Mouse (Mus musculus): ENCODE data around the gene Prkra. TPM values are rescaled to one million over a fixed set of nuclear protein-coding genes. Genes with fewer than 3 reads are reported as not detected.

The Prkra gene
- total and polyA plus RNA-seq, 3 experiments, result 7.0 to 13.7 (median 8.4) TPM

GRCm38 (mm10) chr2:76655444-76655843 lies 7.6 kb upstream of the Prkra start:
- in situ Hi-C loops (cut with MboI; ENCODE audit: low pct_ligation_motif_present, low pct_unique_long_range_greater_than_20kb, low sequenced_read_pairs) (no loop called here), dilution Hi-C loops (cut with MboI; ENCODE audit: extremely low pct_ligation_motif_present, extremely low pct_unique_long_range_greater_than_20kb, low sequenced_read_pairs) (no loop called here)
- Histone ChIP-seq H3K79me2 (replicated peaks; ENCODE audit: control insufficient read depth, extremely low read depth, insufficient read depth, poor library complexity, severe bottlenecking) (no peaks in the 10 kb centered on the region), H3K36me3 (replicated peaks in 1 of 2; ENCODE audit: control insufficient read depth in 1 of 2, insufficient read depth in 1 of 2, low read length in 1 of 2) (no peaks in the 10 kb centered on the region), H3K9me3 (replicated peaks; ENCODE audit: low read length) (no peaks in the 10 kb centered on the region), H3K4me3 (replicated peaks in 1 of 3; ENCODE audit: low read depth in 2 of 3, low read length in 2 of 3, poor library complexity in 1 of 3) (no peak overlapping the region), H3K27ac (ENCODE audit: insufficient read depth, low read depth) (no peak overlapping the region), H3K4me2 (ENCODE audit: insufficient read depth, low read depth, poor library complexity, severe bottlenecking) (no peak overlapping the region), H3K4me1 (ENCODE audit: control insufficient read depth in 1 of 2, insufficient read depth in 2 of 2) (0 out of 4 replicates have a peak, but pooled peaks cover 0 to 2% of the 10 kb centered on the region in 2 experiments), H3K27me3 (replicated peaks) (no peaks in the 10 kb centered on the region), H3K9ac (ENCODE audit: insufficient read depth, low read depth) (no peak overlapping the region)
- DNase-seq (ENCODE audit: extremely low read depth), result no peak
- TF ChIP-seq ETS1 (conservative IDR thresholded peaks at IDR 0.05; ENCODE audit: low read depth, low read length) (no peak), EP300 (IDR thresholded peaks at IDR 0.05; ENCODE audit: low read length) (no peak), CTCF (conservative IDR thresholded peaks at IDR 0.05 in 1 of 2, IDR thresholded peaks at IDR 0.05 in 1 of 2; ENCODE audit: low read depth in 2 of 2, low read length in 2 of 2) (no peak), JUN (IDR thresholded peaks at IDR 0.05; ENCODE audit: insufficient read depth, low read depth, low read length) (no peak), E2F4 (IDR thresholded peaks at IDR 0.05; ENCODE audit: insufficient replicate concordance, low read depth, low read length) (no peak), MAZ (IDR thresholded peaks at IDR 0.05; ENCODE audit: low read depth, low read length) (no peak), USF1 (IDR thresholded peaks at IDR 0.05; ENCODE audit: low read depth, low read length) (no peak), TBP (conservative IDR thresholded peaks at IDR 0.05; ENCODE audit: low read depth, low read length) (no peak), ZNF384 (IDR thresholded peaks at IDR 0.05; ENCODE audit: low read depth, low read length) (no peak), BHLHE40 (IDR thresholded peaks at IDR 0.05; ENCODE audit: low read depth, low read length) (no peak), HCFC1 (IDR thresholded peaks at IDR 0.05; ENCODE audit: low read depth, low read length) (no peak), MXI1 (IDR thresholded peaks at IDR 0.05; ENCODE audit: low read depth, low read length) (no peak), JUND (conservative IDR thresholded peaks at IDR 0.05; ENCODE audit: low read depth, low read length) (no peak), MEF2A (IDR thresholded peaks at IDR 0.05; ENCODE audit: borderline replicate concordance, low read depth, low read length) (no peak), IRF4 (IDR thresholded peaks at IDR 0.05; ENCODE audit: low read depth, low read length) (no peak), ZC3H11A (IDR thresholded peaks at IDR 0.05; ENCODE audit: low read depth, low read length) (no peak), MAFK (IDR thresholded peaks at IDR 0.05; ENCODE audit: insufficient replicate concordance, low read length) (no peak), MYC (IDR thresholded peaks at IDR 0.05; ENCODE audit: low read depth, low read length) (no peak), SMC3 (IDR thresholded peaks at IDR 0.05; ENCODE audit: low read depth, low read length) (no peak)

DNA sequence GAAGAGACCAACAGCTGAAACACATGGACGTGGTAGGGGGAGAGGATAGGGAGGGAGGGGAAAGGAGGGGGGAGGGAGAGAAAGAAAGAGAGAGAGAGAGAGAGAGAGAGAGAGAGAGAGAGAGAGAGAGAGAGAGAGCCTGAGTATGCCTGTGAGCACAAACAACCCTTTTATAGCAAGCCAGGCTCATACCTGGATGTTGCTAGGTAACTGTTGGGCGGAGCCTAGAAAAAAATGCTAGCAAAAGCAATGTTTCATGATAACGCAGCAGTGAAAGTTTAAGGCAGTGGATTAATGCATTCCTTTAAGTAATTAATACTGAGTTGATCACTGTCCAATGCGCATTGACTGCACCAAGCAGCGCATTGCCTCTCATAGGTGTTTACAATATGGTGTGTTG lies 6.8 kb upstream of the Prkra start:
- no peaks in the 10 kb centered on the region for H3K79me2 ChIP-seq (replicated peaks; ENCODE audit: control insufficient read depth, extremely low read depth, insufficient read depth, poor library complexity, severe bottlenecking)
- no peak overlapping the region for H3K4me3 ChIP-seq (replicated peaks in 1 of 3; ENCODE audit: low read depth in 2 of 3, low read length in 2 of 3, poor library complexity in 1 of 3)
- dilution Hi-C loops (cut with MboI; ENCODE audit: extremely low pct_ligation_motif_present, extremely low pct_unique_long_range_greater_than_20kb, low sequenced_read_pairs) (no loop called here), in situ Hi-C loops (cut with MboI; ENCODE audit: low pct_ligation_motif_present, low pct_unique_long_range_greater_than_20kb, low sequenced_read_pairs) (no loop called here)
- H3K36me3 ChIP-seq (replicated peaks in 1 of 2; ENCODE audit: control insufficient read depth in 1 of 2, insufficient read depth in 1 of 2, low read length in 1 of 2), result no peaks in the 10 kb centered on the region
- no peaks in the 10 kb centered on the region for H3K27me3 ChIP-seq (replicated peaks)
- no peak for TF ChIP-seq JUN (IDR thresholded peaks at IDR 0.05; ENCODE audit: insufficient read depth, low read depth, low read length)
- TF ChIP-seq UBTF (IDR thresholded peaks at IDR 0.05; ENCODE audit: low read depth, low read length), result no peak
- TF ChIP-seq ELF1 (IDR thresholded peaks at IDR 0.05; ENCODE audit: low read depth, low read length), result no peak
- TF ChIP-seq MXI1 (IDR thresholded peaks at IDR 0.05; ENCODE audit: low read depth, low read length), result no peak
- TF ChIP-seq MAZ (IDR thresholded peaks at IDR 0.05; ENCODE audit: low read depth, low read length), result no peak
- no peaks in the 10 kb centered on the region for H3K9me3 ChIP-seq (replicated peaks; ENCODE audit: low read length)
- no peak overlapping the region for H3K27ac ChIP-seq (ENCODE audit: insufficient read depth, low read depth)
- H3K9ac ChIP-seq (ENCODE audit: insufficient read depth, low read depth), result no peak overlapping the region
- DNase-seq (ENCODE audit: extremely low read depth), result no peak
- H3K4me1 ChIP-seq (ENCODE audit: control insufficient read depth in 1 of 2, insufficient read depth in 2 of 2), result 0 out of 4 replicates have a peak, but pooled peaks cover 0 to 2% of the 10 kb centered on the region in 2 experiments
- no peak overlapping the region for H3K4me2 ChIP-seq (ENCODE audit: insufficient read depth, low read depth, poor library complexity, severe bottlenecking)

Measured in CH12.LX (cell line).